Mouse (Mus musculus) neural tube, embryonic 13.5 days (tissue): ENCODE measurements at regions not wholly inside any gene's neighbourhood (a gene's known extent, or its start where the extent isn't known, plus 50 kb on each side); places are given as distances from the start of the nearest gene placed in this dataset.
A peak's percentile ranks its signal among the peaks of the same experiment; 100 is the strongest.

ENCODE experiments used
- ATAC-seq: fragments of 200-750 bp; cut with Nextera tagmentation; 2 replicates; pipeline ENCODE4 v1.8.0; 2017; ENCODE audit warnings: low read depth, mild to moderate bottlenecking, moderate TSS enrichment, moderate library complexity
- H3K27ac ChIP-seq: fragments of 300-500 bp; sonication (generic); replicated peaks from 2 replicates; pipeline ENCODE4 v1.5.1; 2015; ENCODE audit warnings: moderate library complexity, mild to moderate bottlenecking, inconsistent platforms
- H3K27me3 ChIP-seq: fragments of 300-500 bp; sonication (generic); 2 replicates; pipeline ENCODE4 v1.6.1; 2015; ENCODE audit warnings: mild to moderate bottlenecking, inconsistent platforms
- H3K36me3 ChIP-seq: fragments of 300-500 bp; sonication (generic); 2 replicates; pipeline ENCODE4 v1.6.1; 2015; ENCODE audit warnings: mild to moderate bottlenecking, inconsistent platforms
- H3K4me1 ChIP-seq: fragments of 300-500 bp; sonication (generic); replicated peaks from 2 replicates; pipeline ENCODE4 v1.6.1; 2015; ENCODE audit warnings: inconsistent platforms
- H3K4me2 ChIP-seq: fragments of 300-500 bp; sonication (generic); 2 replicates; pipeline ENCODE4 v1.6.1; 2015; ENCODE audit warnings: inconsistent platforms, mild to moderate bottlenecking, moderate library complexity
- H3K4me3 ChIP-seq: fragments of 300-500 bp; sonication (generic); 2 replicates; pipeline ENCODE4 v1.5.1; 2015; ENCODE audit warnings: mild to moderate bottlenecking, inconsistent platforms
- H3K9ac ChIP-seq: fragments of 300-500 bp; sonication (generic); 2 replicates; pipeline ENCODE4 v1.6.1; 2015; ENCODE audit warnings: moderate library complexity, mild to moderate bottlenecking, inconsistent platforms
- H3K9me3 ChIP-seq: fragments of 300-500 bp; sonication (generic); 2 replicates; pipeline ENCODE4 v1.6.1; 2016; ENCODE audit warnings: inconsistent platforms
- WGBS: fragments of 180-500 bp; shearing (Covaris S2); methylation state at CpG from one replicate; pipeline ENCODE4 v1.1.7; 2015; 5-methylcytosine and 5-hydroxymethylcytosine counted together

DNA sequence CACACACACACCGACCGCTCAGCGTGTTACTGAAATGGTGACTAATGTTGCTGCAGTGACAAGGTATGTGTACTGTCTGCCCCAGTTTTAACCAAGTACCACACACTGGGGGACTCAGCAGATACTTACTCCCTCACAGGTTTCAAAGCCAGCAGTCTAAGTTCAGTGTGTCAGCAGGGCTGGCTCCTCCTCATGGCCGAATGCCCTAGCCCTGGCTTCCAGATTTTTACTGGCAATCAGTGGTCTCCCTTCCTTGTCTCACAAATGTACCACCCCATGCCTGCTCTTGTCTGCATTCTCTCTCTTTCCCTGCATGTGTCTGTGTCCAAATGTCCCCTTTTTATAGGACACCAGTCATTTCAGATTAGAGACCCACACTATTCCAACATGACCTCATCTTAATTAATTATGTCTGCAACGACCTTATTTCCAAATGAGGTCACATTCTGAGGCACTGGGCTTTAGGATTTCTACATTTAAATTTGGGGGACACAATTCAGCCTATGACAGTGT, 114.7 kb downstream of the Uri1 start:
- ATAC-seq = no peak
- H3K4me3 ChIP-seq = no peak overlapping the region
- peaks cover 5% of the 10 kb centered on the region; the same call in 1 of the 2 replicates for H3K4me1 ChIP-seq
- no peak overlapping the region for H3K4me2 ChIP-seq
- no peak overlapping the region for H3K27ac ChIP-seq
- H3K9ac ChIP-seq = no peak overlapping the region
- 77% methylated on average over 5 of the region's 5 CpGs for WGBS
- no peaks in the 10 kb centered on the region for H3K27me3 ChIP-seq
- no peaks in the 10 kb centered on the region for H3K9me3 ChIP-seq
- H3K36me3 ChIP-seq = no peaks in the 10 kb centered on the region

DNA sequence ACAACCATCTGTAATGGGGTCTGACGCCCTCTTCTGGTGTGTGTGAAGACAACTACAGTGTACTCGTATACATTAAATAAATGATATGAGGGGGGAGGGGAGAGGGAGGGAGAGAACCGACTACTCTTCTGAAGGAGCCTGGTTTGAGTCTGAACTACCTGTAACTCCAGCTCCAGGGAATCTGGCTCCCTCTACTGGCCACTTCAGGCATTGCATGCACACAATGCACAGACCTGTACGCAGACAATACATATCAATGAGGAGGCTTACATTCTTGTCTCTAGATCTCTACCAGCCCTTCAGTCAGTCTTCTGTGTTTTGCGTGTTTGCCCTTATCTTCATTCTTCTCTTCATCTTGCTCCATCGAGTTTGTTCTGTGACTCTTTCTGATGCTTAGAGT, 120.4 kb upstream of the Zfp536 start:
- ATAC-seq = no peak
- H3K9me3 ChIP-seq = no peaks in the 10 kb centered on the region
- H3K4me3 ChIP-seq = no peak overlapping the region
- no peaks in the 10 kb centered on the region for H3K36me3 ChIP-seq
- H3K27me3 ChIP-seq = no peaks in the 10 kb centered on the region
- WGBS = 75% methylated on average over 6 of the region's 6 CpGs
- H3K4me1 ChIP-seq = no peaks in the 10 kb centered on the region
- H3K9ac ChIP-seq = no peak overlapping the region
- H3K4me2 ChIP-seq = no peak overlapping the region
- H3K27ac ChIP-seq = no peak overlapping the region

DNA sequence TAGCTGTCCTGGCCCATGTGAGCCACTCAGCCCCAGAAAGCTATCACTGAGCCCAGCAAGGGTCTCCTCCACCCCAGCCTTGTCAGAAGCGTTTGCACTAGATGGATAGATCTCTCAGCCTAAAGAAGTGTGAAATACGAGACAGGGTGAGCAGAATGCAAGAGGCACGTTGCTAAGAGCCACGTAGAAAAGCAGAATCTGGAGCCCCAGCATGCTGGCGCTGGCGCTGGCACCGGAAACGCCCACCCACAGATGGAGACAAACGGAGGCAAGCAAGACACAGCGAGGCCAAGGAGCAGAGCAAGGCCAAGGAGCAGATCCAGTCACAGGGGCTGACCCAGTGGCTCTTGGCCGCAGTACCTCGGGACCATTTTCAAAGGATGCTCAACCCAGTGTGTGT, 100.9 kb upstream of the Zfp536 start:
- H3K9me3 ChIP-seq = no peaks in the 10 kb centered on the region
- no peak overlapping the region for H3K27ac ChIP-seq
- no peaks in the 10 kb centered on the region for H3K36me3 ChIP-seq
- WGBS = 66% methylated on average over 12 of the region's 12 CpGs
- H3K4me1 ChIP-seq = peaks cover 10% of the 10 kb centered on the region
- no peaks in the 10 kb centered on the region for H3K27me3 ChIP-seq
- no peak overlapping the region for H3K4me3 ChIP-seq
- no peak overlapping the region for H3K4me2 ChIP-seq
- no peak overlapping the region for H3K9ac ChIP-seq
- ATAC-seq = no peak

DNA sequence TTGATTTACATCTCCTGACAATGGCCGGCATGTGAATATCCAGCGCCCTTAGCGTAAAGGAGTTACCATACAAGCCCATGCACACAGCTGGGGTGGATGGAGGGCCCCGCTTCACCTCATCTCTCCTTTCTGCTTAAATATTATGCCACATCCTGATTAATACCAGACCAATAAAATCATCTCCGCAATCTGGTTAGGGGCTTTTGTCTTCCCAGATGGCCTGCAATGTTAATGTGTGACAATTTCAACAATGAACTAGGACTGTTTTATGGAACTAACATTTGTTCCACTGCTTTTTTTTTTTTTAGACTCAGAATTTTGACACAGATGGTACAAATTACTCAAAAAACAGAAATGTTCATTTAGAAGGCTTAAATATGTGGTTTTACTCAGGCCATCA, 97.5 kb upstream of the Zfp536 start:
- 0 out of 2 replicates have a peak overlapping the region, but pooled peaks have one; percentile 28 for H3K27ac ChIP-seq
- WGBS = 48% methylated on average over 5 of the region's 5 CpGs
- no peaks in the 10 kb centered on the region for H3K36me3 ChIP-seq
- ATAC-seq = no peak
- no peaks in the 10 kb centered on the region for H3K9me3 ChIP-seq
- no peaks in the 10 kb centered on the region for H3K27me3 ChIP-seq
- H3K4me3 ChIP-seq = no peak overlapping the region
- H3K4me2 ChIP-seq = no peak overlapping the region
- H3K9ac ChIP-seq = no peak overlapping the region
- peaks cover 17% of the 10 kb centered on the region for H3K4me1 ChIP-seq

DNA sequence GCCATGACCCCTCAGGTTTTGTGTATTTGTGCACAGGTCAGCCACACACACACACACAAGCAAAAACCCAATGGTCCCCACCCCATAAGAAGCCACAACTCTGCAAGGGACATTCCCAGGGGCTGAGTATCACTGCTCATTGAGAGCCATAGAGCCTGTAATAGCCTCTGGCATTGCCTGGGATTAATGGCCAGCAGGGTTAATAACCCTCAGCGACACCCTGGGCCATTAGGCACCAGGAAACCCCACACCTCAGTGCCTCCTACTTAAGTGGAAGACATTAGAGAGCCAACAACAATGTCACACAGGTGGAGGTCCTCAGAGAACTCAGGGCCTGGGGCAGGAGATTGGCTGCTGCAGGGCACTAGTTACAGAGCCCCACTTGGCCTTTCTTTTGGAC, 93.0 kb upstream of the Zfp536 start:
- Histone ChIP-seq H3K9ac (no peak overlapping the region), H3K27me3 (no peaks in the 10 kb centered on the region), H3K9me3 (no peaks in the 10 kb centered on the region), H3K36me3 (no peaks in the 10 kb centered on the region), H3K4me3 (no peak overlapping the region), H3K27ac (no peak overlapping the region), H3K4me1 (peaks cover 17% of the 10 kb centered on the region), H3K4me2 (no peak overlapping the region)
- no peak for ATAC-seq
- 5% methylated on average over 1 of the region's 1 CpGs for WGBS

DNA sequence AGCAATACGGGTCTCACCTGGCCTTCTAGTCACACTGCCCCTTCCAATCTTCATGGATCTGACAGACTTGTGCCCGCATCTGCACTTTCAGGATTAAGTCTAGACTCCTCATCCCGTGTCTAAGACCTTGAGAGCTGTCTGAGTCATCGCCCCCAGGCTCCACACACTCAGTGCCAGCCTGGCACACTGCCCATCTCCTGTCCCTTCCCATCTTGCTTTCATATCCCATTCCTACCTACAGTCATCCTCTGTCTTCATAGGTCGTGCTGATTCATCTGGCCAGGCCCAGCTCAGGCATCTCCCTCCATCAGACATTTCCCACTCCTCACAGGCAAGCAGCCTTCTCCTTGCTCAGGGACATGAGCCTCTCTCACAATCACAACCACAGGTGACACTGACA, 78.0 kb upstream of the Zfp536 start:
- 84% methylated on average over 5 of the region's 5 CpGs for WGBS
- H3K9ac ChIP-seq = no peak overlapping the region
- H3K9me3 ChIP-seq = 0 out of 2 replicates have a peak, but pooled peaks cover 3% of the 10 kb centered on the region
- H3K27me3 ChIP-seq = no peaks in the 10 kb centered on the region
- 0 out of 2 replicates have a peak, but pooled peaks cover 3% of the 10 kb centered on the region for H3K4me1 ChIP-seq
- ATAC-seq = no peak
- no peaks in the 10 kb centered on the region for H3K36me3 ChIP-seq
- H3K4me2 ChIP-seq = no peak overlapping the region
- H3K4me3 ChIP-seq = no peak overlapping the region
- no peak overlapping the region for H3K27ac ChIP-seq

DNA sequence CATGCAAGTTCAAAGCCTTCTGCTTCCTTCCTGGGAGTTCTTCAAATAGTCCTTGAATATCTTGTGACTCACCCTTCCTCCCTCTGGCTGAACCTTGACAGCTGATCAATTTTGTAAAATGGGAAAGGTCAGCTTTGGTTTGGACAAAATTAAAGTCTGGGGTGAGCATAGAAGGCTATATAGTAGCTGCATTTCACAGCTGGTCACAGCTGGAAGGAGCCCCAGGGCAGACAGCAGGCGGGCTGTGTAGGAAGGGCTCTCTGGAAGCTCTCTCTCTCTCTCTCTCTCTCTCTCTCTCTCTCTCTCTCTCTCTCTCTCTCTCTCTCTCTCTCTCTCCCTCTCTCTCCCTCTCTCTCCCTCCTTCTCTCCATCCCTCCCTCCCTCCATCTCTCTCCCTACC, 71.8 kb upstream of the Zfp536 start:
- no peak overlapping the region for H3K27ac ChIP-seq
- WGBS = 38% methylated on average over 1 of the region's 1 CpGs
- H3K36me3 ChIP-seq = no peaks in the 10 kb centered on the region
- no peak overlapping the region for H3K9ac ChIP-seq
- no peak overlapping the region for H3K4me3 ChIP-seq
- no peaks in the 10 kb centered on the region for H3K9me3 ChIP-seq
- ATAC-seq = no peak
- no peaks in the 10 kb centered on the region for H3K27me3 ChIP-seq
- H3K4me2 ChIP-seq = no peak overlapping the region
- H3K4me1 ChIP-seq = peaks cover 22% of the 10 kb centered on the region

DNA sequence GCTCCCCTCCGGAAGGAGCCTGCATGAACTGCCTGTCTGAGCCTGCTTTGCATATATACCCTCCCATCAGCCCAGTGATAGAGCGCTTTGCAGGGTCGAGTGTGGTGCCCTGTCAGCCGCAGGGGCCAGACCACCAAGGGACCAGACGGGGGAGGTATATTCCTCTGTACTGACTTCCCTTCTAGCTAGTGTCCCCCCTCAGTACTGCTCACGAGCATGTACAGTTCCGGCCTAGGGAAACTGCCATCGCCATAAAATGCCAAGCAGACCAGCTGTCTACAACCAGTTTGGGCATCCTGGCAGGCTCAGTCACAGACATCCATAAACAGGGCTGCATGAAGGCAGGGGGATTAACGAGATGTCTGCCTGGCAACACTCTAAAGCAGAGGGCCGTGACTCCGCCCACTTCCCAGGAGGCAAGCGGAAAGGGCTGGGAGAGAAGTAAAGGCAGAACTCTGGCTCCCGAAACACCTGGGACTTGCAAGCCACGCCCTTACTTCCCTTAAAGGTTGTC, 68.6 kb upstream of the Zfp536 start:
- peak; percentile 85 for ATAC-seq
- peak overlapping the region; percentile 59 for H3K9ac ChIP-seq
- under 1% methylated on average over 14 of the region's 14 CpGs for WGBS
- H3K27me3 ChIP-seq = no peaks in the 10 kb centered on the region
- peak overlapping the region; percentile 52 for H3K4me2 ChIP-seq
- H3K4me3 ChIP-seq = peak overlapping the region; percentile 23
- peak overlapping the region; percentile 79 for H3K27ac ChIP-seq
- peaks cover 19% of the 10 kb centered on the region for H3K4me1 ChIP-seq
- H3K36me3 ChIP-seq = no peaks in the 10 kb centered on the region
- H3K9me3 ChIP-seq = no peaks in the 10 kb centered on the region

DNA sequence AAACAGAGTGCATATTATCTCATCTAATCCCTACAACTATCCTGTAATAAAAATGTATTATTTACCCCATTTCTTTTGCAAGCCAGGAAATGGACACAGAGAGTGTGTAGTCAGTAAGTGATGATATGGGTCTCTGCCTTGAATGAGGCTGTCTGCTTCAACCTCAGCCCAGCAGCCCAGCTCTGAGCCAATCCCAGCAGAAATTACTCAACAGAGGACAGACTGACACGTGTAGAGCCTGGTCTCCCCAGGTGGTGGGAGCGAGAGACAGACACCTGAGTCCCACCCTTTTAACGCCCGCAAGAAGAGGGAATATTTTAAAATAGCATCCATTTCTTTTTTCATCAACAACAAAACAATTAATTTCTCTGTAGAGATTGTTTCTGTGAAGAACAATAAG, 68.1 kb upstream of the Zfp536 start:
- H3K27ac ChIP-seq = peak overlapping the region; percentile 79; the same call in 1 of the 2 replicates
- WGBS = 8% methylated on average over 4 of the region's 4 CpGs
- no peaks in the 10 kb centered on the region for H3K36me3 ChIP-seq
- peak overlapping the region; percentile 52 for H3K4me2 ChIP-seq
- ATAC-seq = 0 out of 2 replicates have a peak, but pooled peaks have one; percentile 41
- peak overlapping the region; percentile 59 for H3K9ac ChIP-seq
- peak overlapping the region; percentile 23; the same call in 1 of the 2 replicates for H3K4me3 ChIP-seq
- H3K9me3 ChIP-seq = no peaks in the 10 kb centered on the region
- H3K4me1 ChIP-seq = peaks cover 19% of the 10 kb centered on the region
- H3K27me3 ChIP-seq = no peaks in the 10 kb centered on the region

DNA sequence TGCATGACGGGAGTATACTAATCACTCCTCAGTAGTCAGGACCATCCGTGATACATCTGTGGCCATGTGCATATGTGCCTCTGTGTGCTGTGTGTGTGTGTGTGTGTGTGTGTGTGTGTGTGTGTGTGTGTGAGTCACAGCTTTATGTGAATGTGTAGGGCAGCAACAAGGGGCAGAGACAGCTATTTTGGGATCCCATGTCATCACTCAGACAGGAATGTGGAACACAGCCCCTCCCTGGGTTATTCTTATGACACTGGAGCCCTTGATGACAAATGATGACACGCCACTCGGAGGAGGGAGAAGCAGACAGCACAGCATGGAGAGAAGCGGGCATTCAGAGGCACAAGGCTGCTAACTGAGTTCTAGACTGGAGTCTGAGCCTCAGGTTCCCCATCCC, 64.4 kb upstream of the Zfp536 start:
- Histone ChIP-seq H3K4me2 (no peak overlapping the region), H3K27ac (no peak overlapping the region), H3K9ac (0 out of 2 replicates have a peak overlapping the region, but pooled peaks have one; percentile 12), H3K4me3 (no peak overlapping the region), H3K27me3 (no peaks in the 10 kb centered on the region), H3K4me1 (peaks cover 33% of the 10 kb centered on the region), H3K9me3 (no peaks in the 10 kb centered on the region), H3K36me3 (no peaks in the 10 kb centered on the region)
- 71% methylated on average over 5 of the region's 5 CpGs for whole genome bisulfite sequencing
- no peak for ATAC-seq

DNA sequence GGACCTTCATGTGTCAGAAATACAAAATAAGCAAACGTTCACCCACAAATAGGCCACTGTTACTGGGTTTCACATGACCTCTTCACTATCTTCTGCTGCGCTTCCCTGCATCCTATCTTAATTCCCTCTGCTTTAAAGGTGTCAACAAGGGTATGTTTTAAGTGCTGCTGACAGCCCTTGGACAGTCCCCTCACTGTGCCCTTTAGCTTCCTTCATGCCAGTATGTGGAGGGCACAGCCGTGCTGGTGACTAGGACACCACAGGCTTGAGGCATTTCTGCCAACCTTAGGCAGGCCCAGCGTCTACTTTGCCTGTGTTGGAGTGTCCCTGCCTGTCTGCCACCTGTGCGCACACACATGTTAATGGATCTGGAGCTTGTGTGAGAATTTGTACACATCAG, 63.9 kb upstream of the Zfp536 start:
- H3K4me1 ChIP-seq = peaks cover 30% of the 10 kb centered on the region
- no peak overlapping the region for H3K9ac ChIP-seq
- ATAC-seq = no peak
- no peaks in the 10 kb centered on the region for H3K27me3 ChIP-seq
- H3K4me2 ChIP-seq = no peak overlapping the region
- no peak overlapping the region for H3K27ac ChIP-seq
- no peaks in the 10 kb centered on the region for H3K36me3 ChIP-seq
- H3K4me3 ChIP-seq = no peak overlapping the region
- 92% methylated on average over 5 of the region's 5 CpGs for WGBS
- no peaks in the 10 kb centered on the region for H3K9me3 ChIP-seq

DNA sequence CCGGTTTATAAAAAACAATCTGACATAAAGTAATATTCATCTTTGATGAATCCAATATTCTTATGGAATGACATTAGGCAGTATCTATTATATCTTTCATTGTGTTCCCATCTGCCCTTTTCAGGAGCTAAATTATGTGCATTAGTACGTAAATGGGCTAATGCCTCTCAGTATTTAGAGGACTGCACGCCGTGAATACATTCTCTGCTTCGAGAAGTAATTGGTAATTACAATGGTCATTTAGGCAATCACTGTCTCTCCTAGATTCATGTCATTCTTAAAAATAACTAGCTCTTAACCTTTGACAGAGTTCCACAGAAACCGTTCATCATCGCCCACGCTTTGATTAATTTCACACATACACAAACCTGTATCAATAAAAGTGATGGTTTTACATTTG, 60.0 kb upstream of the Zfp536 start:
- H3K9ac ChIP-seq = no peak overlapping the region
- H3K27ac ChIP-seq = no peak overlapping the region
- 45% methylated on average over 8 of the region's 8 CpGs for WGBS
- H3K4me2 ChIP-seq = no peak overlapping the region
- H3K4me3 ChIP-seq = no peak overlapping the region
- H3K27me3 ChIP-seq = no peaks in the 10 kb centered on the region
- ATAC-seq = 0 out of 2 replicates have a peak, but pooled peaks have one; percentile 6
- no peaks in the 10 kb centered on the region for H3K36me3 ChIP-seq
- H3K4me1 ChIP-seq = peaks cover 27% of the 10 kb centered on the region
- no peaks in the 10 kb centered on the region for H3K9me3 ChIP-seq

DNA sequence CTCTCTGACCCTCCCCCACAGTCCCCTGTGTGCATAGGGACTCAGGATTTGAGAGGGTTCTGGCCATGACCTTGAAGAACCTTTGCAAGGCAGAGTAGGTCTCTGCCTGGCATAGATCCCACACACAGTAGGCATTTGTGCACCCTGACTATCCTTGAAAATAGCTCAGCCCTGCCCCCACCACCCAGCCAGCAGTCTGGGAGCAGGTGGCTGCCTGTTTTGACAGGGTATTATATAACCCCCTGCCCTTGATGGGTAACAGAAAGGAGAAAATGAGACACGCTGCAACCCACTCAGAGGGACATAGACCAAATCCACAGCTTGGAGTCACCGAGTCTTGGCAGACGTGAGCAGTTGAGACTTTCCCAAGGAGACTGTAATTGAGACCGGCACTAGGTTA, 58.9 kb upstream of the Zfp536 start:
- ATAC-seq = 0 out of 2 replicates have a peak, but pooled peaks have one; percentile 21
- H3K27ac ChIP-seq = no peak overlapping the region
- no peak overlapping the region for H3K9ac ChIP-seq
- no peaks in the 10 kb centered on the region for H3K9me3 ChIP-seq
- peaks cover 27% of the 10 kb centered on the region for H3K4me1 ChIP-seq
- no peak overlapping the region for H3K4me3 ChIP-seq
- no peaks in the 10 kb centered on the region for H3K27me3 ChIP-seq
- H3K4me2 ChIP-seq = no peak overlapping the region
- H3K36me3 ChIP-seq = no peaks in the 10 kb centered on the region
- WGBS = 36% methylated on average over 4 of the region's 4 CpGs
